Mouse (Mus musculus) forebrain, embryonic 10.5 days (tissue): ENCODE results near the gene Ptprm. TPM values are rescaled to one million over a fixed set of nuclear protein-coding genes. Genes with fewer than 3 reads are reported as not detected.

Experiments used
- DNase-seq: peaks from one replicate; pipeline ENCODE4 v3.0.0-alpha.2; 2017; ENCODE audit warnings: low spot score; ENCODE audit errors: extremely low spot score
- H3K27ac ChIP-seq: fragments of 300-500 bp; sonication (generic); 2 replicates; pipeline ENCODE4 v1.5.1; 2016; ENCODE audit warnings: mild to moderate bottlenecking
- H3K27me3 ChIP-seq: fragments of 300-500 bp; sonication (generic); 2 replicates; pipeline ENCODE4 v1.6.1; 2016; ENCODE audit warnings: mild to moderate bottlenecking; ENCODE audit not compliant: poor library complexity, severe bottlenecking
- H3K36me3 ChIP-seq: fragments of 300-500 bp; sonication (generic); replicated peaks from 2 replicates; pipeline ENCODE4 v1.6.1; 2016; ENCODE audit warnings: mild to moderate bottlenecking, moderate library complexity
- H3K4me1 ChIP-seq: fragments of 300-500 bp; sonication (generic); 2 replicates; pipeline ENCODE4 v1.6.1; 2016
- H3K4me3 ChIP-seq: fragments of 300-500 bp; sonication (generic); 2 replicates; pipeline ENCODE4 v1.5.1; 2016; ENCODE audit warnings: mild to moderate bottlenecking, moderate library complexity
- H3K9me3 ChIP-seq: fragments of 300-500 bp; sonication (generic); 2 replicates; pipeline ENCODE4 v1.6.1; 2016; ENCODE audit warnings: mild to moderate bottlenecking, moderate library complexity
- WGBS: fragments of 180-500 bp; shearing (Covaris S2); methylation state at CpG from one replicate; pipeline ENCODE4 v1.1.7; 2016; 5-methylcytosine and 5-hydroxymethylcytosine counted together
- polyA plus RNA-seq: library from polyadenylated mRNA; unstranded; fragments of >200 nt; fragmentation: Nextera tagmentation; extraction: Ambion mirVana; gene quantifications from 2 replicates; pipeline ENCODE4 v1.2.1, GENCODE M21; 2016

Gene Ptprm
- polyA plus RNA-seq, 1 experiment from 2014 or later: 8.4 TPM

DNA sequence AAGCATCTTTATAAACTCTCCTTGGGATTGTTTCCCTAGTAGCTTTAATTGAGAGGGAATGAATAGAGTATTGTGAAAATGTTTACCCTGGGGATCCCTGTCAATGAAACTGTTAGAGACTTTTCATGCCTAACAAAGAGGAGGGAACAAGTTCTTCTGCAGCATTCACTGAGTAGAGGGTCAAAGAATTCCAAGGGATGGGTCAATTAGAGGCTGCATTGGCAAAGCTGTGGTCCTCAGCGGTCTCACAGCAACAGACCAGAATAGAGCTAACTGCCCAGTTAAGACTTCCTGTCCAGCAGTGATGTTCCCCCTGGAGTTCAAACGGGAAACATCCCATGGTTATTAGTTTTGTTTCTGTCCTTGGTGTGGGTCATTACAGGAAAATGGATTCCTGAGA is 538.3 kb downstream of the Ptprm start:
- no peak for DNase-seq
- WGBS: 10% methylated on average over 2 of the region's 2 CpGs
- no peaks in the 10 kb centered on the region for H3K9me3 ChIP-seq
- H3K36me3 ChIP-seq: no peaks in the 10 kb centered on the region
- no peak overlapping the region for H3K4me3 ChIP-seq
- no peak overlapping the region for H3K27ac ChIP-seq
- peaks cover 31% of the 10 kb centered on the region for H3K4me1 ChIP-seq
- peaks cover 55% of the 10 kb centered on the region for H3K27me3 ChIP-seq

DNA sequence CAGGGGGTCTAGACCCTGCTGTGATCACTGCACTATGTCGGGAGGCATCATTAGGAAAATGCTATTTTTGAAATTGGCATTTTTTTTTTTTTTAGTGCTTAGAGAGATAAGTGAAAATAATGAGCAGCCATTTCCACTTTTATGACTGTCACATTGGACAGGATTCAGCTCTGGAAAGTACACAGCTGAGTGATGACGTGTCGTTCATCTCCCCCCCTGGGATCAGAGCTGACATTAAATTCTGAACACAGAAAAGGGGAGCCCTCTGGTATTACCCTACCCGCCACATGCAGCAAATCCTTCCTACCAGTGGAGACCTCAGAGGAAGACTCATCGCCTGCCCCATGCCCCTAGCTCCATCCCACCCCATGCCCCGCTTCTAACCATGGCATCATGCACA is 540.5 kb downstream of the Ptprm start:
- H3K9me3 ChIP-seq: no peaks in the 10 kb centered on the region
- no peak for DNase-seq
- no peaks in the 10 kb centered on the region for H3K36me3 ChIP-seq
- no peak overlapping the region for H3K27ac ChIP-seq
- WGBS: 92% methylated on average over 6 of the region's 6 CpGs
- H3K4me1 ChIP-seq: peaks cover 31% of the 10 kb centered on the region
- H3K4me3 ChIP-seq: no peak overlapping the region
- H3K27me3 ChIP-seq: peaks cover 58% of the 10 kb centered on the region

DNA sequence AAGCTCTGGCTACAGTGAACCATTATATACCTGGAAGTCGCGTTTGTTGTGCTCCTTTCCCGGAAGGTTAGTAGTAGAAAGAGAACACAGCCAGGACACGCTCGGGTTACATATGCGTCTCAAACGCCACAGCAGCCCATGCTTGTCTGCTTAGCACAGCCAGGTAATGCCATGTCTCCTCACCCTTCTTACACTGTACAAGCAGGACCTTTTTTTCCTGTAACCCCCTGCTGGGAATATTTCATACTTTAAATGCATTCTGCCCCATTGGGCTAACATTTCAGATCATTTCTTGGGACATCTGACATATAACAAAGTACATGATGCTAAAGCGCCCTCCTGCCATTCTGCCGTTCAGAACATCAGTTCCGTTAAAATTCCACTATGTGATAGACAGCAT is 540.9 kb downstream of the Ptprm start:
- H3K27me3 ChIP-seq: peaks cover 56% of the 10 kb centered on the region

DNA sequence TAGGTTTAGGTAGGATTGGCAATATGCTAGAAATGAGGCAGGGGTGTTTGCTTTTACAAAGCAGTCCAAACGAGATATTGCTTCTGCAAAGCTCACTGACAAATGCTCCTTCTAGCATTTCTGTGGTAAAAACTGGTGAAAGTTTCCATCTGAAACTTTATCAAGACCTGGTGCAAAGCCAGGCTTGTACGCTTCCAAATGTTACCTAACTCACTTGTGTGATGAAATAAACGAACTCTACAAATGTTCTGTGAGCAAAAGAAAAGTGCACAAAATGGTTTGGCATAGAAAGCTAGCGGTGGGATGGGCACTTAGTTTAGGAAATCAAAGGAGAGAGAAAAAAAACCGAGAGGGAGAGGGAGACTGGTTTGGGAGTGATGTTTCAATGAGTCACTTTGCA is 544.5 kb downstream of the Ptprm start:
- no peak for DNase-seq
- 81% methylated on average over 5 of the region's 5 CpGs for WGBS
- Histone ChIP-seq H3K27ac (no peak overlapping the region), H3K4me3 (no peak overlapping the region), H3K4me1 (peaks cover 12% of the 10 kb centered on the region; the same call in 1 of the 2 replicates), H3K36me3 (no peaks in the 10 kb centered on the region), H3K27me3 (peaks cover 31% of the 10 kb centered on the region), H3K9me3 (no peaks in the 10 kb centered on the region)

More for the DNA sequence above, 540.9 kb downstream of the Ptprm start:
- no peak overlapping the region for H3K4me3 ChIP-seq
- no peaks in the 10 kb centered on the region for H3K36me3 ChIP-seq
- no peaks in the 10 kb centered on the region for H3K9me3 ChIP-seq
- H3K4me1 ChIP-seq: peaks cover 31% of the 10 kb centered on the region
- H3K27ac ChIP-seq: no peak overlapping the region
- 91% methylated on average over 10 of the region's 10 CpGs for WGBS
- no peak for DNase-seq

DNA sequence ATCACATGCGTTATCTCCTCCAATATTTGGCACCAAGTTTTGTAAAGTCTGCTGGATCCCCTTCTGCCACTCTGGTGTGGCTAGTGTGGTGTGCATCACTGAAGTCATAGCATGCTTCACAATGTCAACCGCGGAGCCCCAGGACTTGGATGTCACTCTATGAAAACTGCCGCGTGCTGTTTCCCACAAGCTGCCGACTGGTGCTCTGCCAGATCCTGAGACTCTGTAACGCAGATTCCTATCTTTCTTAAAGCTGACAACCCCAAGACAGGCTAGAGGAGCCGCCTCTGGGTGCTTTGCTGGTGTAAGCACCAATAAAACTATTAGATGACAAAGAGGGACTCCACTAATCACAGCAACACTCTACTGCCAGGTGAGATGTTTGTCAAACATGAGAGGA is 546.1 kb downstream of the Ptprm start:
- Histone ChIP-seq H3K36me3 (no peaks in the 10 kb centered on the region), H3K9me3 (no peaks in the 10 kb centered on the region), H3K4me1 (peaks cover 14% of the 10 kb centered on the region; the same call in 1 of the 2 replicates), H3K27me3 (peaks cover 15% of the 10 kb centered on the region), H3K4me3 (no peak overlapping the region), H3K27ac (no peak overlapping the region)
- WGBS: 94% methylated on average over 8 of the region's 8 CpGs
- DNase-seq: no peak

DNA sequence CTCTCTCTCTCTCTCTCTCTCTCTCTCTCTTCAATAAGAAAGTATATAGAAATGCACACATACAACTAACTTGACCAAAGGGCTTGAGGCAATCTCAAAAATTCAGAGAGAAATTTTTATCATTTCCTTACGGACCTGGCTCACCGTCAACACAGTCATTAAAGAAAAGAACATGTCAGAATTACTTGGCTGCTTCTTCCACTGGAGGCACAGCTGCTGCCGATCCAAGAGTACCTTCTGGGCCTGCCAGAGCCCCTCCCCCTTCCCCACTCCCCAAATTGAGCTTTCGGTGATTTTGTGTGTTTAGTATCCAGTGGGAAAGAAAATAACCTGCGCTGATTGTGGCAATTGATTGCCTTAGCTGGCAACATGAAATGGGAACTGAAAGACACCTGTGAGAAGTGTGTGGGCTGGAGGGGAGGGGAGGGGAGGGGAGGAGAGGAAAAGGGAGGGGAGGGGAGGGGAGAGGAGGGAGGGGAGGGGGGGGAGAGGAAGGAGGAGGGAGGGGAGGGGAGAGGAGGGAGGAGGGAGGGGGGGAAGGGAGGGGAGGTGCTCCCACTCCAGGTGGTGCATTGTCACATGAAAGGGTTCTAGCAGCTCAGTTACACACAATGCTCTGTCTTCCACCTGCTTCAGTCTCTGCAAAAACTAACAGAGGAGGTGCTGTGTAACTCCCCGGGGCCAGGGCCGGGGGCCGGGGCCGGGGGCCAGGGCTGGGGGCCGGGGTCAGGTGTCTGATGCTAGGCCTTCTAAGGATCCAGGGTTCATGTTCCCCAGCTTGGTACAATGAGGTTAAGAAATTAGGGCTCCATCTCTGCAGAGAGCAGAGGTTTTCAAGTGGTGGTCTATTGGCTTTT is 552.2 kb downstream of the Ptprm start:
- Histone ChIP-seq H3K9me3 (no peaks in the 10 kb centered on the region), H3K4me3 (no peak overlapping the region), H3K4me1 (peaks cover 19% of the 10 kb centered on the region), H3K27ac (0 out of 2 replicates have a peak overlapping the region, but pooled peaks have one; percentile 35), H3K36me3 (no peaks in the 10 kb centered on the region), H3K27me3 (no peaks in the 10 kb centered on the region)
- WGBS: 49% methylated on average over 10 of the region's 10 CpGs
- DNase-seq: no peak

DNA sequence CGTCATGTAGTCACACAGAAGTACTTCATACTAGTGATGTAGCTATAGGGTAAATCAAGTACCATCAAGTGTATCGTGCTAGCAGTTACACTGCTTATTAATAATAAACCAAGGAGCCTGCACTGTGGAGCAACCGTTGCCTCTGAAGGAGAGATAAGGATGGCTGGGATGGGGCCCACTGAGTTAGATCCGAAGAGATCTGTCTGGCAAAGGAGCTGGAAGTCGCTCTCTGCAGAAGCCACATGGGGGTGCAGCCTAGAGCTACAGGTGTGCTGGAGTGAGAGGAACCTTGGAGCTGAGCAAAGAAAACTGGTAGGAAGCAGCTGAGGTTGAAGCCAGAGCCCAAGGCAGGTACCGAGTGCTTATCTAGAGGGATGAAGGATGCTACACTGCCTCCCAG is 554.0 kb downstream of the Ptprm start:
- Histone ChIP-seq H3K27ac (no peak overlapping the region), H3K27me3 (no peaks in the 10 kb centered on the region), H3K36me3 (no peaks in the 10 kb centered on the region), H3K4me3 (no peak overlapping the region), H3K4me1 (peaks cover 18% of the 10 kb centered on the region), H3K9me3 (no peaks in the 10 kb centered on the region)
- 94% methylated on average over 6 of the region's 6 CpGs for WGBS
- DNase-seq: no peak

DNA sequence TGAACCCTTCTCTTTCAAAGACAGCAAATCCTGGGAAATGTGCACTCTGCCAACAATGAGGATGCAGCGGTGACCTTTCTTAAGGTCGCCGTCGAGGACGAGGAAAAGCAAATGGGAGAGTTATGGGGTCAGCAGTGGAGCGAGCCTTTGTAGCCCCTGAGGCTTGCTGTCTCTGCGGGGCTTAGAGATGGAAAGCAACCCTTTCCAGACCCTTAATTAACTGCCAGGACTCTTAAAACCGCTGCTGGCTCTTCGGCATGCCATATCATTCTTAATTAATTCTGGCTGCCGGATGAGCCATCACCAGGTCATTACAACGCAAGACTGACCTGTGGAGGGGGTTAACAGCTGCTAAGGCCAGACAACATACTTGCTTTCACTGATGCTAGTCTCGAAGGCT is 568.1 kb downstream of the Ptprm start:
- Histone ChIP-seq H3K4me3 (no peak overlapping the region), H3K4me1 (peaks cover 19% of the 10 kb centered on the region), H3K27me3 (no peaks in the 10 kb centered on the region), H3K9me3 (no peaks in the 10 kb centered on the region), H3K27ac (no peak overlapping the region), H3K36me3 (no peaks in the 10 kb centered on the region)
- 25% methylated on average over 12 of the region's 12 CpGs for WGBS
- DNase-seq: no peak

DNA sequence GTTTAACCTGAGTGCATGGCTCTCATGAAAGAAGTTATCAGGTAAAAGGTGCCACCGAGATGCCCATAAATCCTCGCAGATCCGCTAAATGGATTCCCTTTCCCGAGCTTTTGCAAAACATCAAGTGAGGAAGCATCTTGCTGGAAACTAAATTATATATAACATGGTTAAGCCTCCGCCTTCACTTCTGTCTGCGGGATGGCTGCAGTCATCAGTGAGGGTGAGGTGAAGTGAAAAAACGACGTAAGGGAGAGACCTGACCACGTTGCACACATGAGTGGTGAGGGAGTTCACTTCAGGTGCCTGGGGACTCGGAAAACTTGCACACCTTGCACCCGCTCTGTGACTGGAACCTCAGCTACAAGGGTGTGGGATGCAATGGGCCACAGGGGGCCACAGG is 568.7 kb downstream of the Ptprm start:
- no peak overlapping the region for H3K4me3 ChIP-seq
- H3K27me3 ChIP-seq: no peaks in the 10 kb centered on the region
- H3K36me3 ChIP-seq: no peaks in the 10 kb centered on the region
- no peaks in the 10 kb centered on the region for H3K9me3 ChIP-seq
- H3K27ac ChIP-seq: no peak overlapping the region
- H3K4me1 ChIP-seq: peaks cover 19% of the 10 kb centered on the region
- 85% methylated on average over 11 of the region's 11 CpGs for whole genome bisulfite sequencing
- DNase-seq: no peak

DNA sequence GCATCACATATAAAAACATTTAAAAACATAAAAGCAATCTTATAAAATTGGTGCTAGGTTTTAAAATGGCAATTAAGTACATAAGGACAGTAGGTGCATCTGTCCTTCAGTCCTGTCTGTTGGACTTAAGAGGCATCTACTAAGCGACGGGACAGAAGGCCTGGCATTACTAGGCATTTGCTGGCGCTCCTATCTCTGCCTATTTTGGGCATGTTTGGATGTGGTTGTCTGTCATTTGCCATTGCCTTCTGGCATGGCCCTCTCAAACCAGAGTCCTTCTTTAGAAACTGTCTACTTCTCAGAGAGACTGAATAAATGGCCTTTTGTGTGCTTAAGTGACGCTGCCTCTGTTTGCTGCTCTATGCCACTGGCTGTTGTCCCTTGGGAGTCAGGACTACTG is 570.7 kb downstream of the Ptprm start:
- DNase-seq: no peak
- 82% methylated on average over 4 of the region's 4 CpGs for WGBS

DNA sequence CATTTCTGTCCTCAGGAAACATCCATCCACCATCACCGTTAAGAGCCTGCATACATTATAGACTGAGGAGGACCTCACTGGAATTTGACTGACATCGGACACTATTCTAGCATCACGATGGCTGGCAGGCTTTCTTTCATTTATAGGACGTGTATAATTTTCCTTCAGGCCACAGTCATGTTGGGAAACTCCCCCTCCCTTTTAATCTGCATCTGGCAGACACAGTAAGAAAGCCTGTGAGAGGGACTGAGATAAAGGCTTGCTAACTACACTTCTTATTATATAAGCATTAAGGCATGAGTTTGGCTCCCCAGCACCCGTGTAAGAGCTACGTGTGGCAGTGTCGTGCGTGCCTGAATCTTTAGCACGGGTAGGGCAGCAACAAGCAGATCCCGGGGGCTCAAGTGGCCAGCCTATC is 571.2 kb downstream of the Ptprm start:
- Histone ChIP-seq H3K9me3 (no peaks in the 10 kb centered on the region), H3K27ac (no peak overlapping the region), H3K27me3 (no peaks in the 10 kb centered on the region), H3K36me3 (no peaks in the 10 kb centered on the region), H3K4me3 (no peak overlapping the region), H3K4me1 (peaks cover 19% of the 10 kb centered on the region)
- no peak for DNase-seq
- WGBS: 84% methylated on average over 10 of the region's 10 CpGs

More for the DNA sequence above, 570.7 kb downstream of the Ptprm start:
- peaks cover 19% of the 10 kb centered on the region for H3K4me1 ChIP-seq
- H3K27me3 ChIP-seq: no peaks in the 10 kb centered on the region
- no peak overlapping the region for H3K27ac ChIP-seq
- H3K9me3 ChIP-seq: no peaks in the 10 kb centered on the region
- H3K4me3 ChIP-seq: no peak overlapping the region
- H3K36me3 ChIP-seq: no peaks in the 10 kb centered on the region

DNA sequence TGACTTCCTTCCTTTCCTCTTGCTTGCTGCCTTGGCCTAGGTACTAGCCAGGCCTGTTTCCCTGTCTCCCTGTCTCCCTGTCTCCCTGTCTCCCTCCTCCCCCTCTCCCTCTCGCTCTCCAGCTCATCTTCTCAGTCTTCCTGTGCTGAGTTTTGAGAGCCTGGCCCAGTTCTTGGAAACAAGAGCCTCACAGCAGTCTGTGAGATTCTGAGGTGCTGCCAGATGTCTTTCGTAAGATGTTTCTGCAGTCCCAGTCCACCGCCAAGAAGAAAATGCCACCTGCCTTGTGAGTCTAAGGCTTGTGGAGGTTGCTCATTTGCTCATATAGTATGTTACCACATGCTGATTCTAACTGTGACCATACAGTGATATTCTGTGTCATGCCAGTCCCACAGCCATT is 572.3 kb downstream of the Ptprm start:
- H3K4me1 ChIP-seq: peaks cover 18% of the 10 kb centered on the region
- H3K36me3 ChIP-seq: no peaks in the 10 kb centered on the region
- no peaks in the 10 kb centered on the region for H3K27me3 ChIP-seq
- DNase-seq: no peak
- H3K4me3 ChIP-seq: no peak overlapping the region
- no peaks in the 10 kb centered on the region for H3K9me3 ChIP-seq
- H3K27ac ChIP-seq: no peak overlapping the region
- 87% methylated on average over 3 of the region's 3 CpGs for WGBS

DNA sequence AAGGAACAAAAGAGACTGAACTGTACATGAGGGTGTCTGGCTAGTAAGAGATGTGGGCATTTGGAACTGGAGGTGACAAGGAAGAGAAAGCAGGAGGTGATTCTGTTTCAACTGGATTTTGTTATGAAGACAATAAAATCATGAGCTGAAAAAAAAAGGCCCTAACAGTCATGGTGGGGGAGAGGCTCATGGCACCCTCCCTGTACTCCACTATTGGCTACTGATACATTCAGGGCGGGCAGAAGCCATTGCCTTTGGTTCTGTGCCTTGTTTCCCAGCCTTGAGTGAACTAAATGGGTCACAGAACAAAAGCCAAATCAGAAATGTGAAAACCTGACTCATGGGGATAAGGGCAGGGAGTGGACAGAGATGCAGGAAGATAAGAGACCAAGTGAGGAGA is 575.2 kb downstream of the Ptprm start:
- WGBS: 69% methylated on average over 1 of the region's 1 CpGs
- DNase-seq: no peak
- Histone ChIP-seq H3K4me1 (peaks cover 4% of the 10 kb centered on the region), H3K27me3 (no peaks in the 10 kb centered on the region), H3K36me3 (no peaks in the 10 kb centered on the region), H3K9me3 (no peaks in the 10 kb centered on the region), H3K4me3 (no peak overlapping the region), H3K27ac (no peak overlapping the region; the same call in 1 of the 2 replicates)
